Mouse (Mus musculus): Measurements from ENCODE around the gene 2010111I01Rik.
"Not testable (repeated sequence)": the region's sequence is repeated elsewhere in the genome, so short reads cannot be mapped to it uniquely, and the experiment has no call there.

2010111I01Rik gene

GRCm38 (mm10) chr13:63297003-63297402, 332.3 kb downstream of the 2010111I01Rik start:
- no peak for DNase-seq

DNA sequence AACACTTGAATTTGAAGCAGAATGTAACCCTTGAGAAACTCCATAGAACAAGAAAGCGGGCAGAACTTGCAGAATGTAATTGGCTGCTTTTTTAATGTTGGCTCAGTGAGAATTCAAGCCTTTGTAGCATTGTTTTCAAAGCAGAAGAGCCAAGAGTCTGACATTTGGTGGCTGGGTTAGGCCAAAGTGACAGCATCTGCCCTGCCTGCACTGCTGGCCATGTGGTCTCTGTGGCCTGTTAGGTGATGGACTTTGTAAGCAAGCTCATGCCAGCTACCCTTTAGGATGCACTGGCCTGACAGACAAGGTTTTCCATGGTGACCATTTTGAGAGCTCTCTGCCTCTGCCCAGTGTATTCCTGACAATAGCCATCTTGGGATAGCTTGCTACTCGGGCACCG, 333.2 kb downstream of the 2010111I01Rik start:
- DNase-seq, result no peak

GRCm38 (mm10) chr13:63298931-63299330, 334.2 kb downstream of the 2010111I01Rik start:
- DNase-seq, result no peak

DNA sequence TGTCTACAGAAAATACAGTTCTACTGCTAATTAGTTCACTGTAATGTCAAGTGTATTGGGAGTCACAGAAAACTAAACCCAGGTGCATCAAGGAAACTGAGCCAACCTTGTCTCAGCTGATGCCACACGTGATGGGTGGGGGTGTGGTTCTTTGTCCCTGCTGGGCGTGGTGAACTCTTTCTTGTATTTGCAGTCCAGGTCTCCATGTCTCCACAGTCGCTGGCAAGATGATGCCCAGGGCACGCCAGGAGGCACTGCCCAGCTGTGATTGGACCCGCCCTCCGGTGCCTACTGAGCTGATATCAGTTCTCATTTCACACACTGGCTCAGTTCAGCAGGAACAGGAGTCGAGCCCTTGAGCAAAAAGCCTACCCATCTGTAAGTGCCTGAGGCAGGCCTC, 336.2 kb downstream of the 2010111I01Rik start:
- no peak for DNase-seq

DNA sequence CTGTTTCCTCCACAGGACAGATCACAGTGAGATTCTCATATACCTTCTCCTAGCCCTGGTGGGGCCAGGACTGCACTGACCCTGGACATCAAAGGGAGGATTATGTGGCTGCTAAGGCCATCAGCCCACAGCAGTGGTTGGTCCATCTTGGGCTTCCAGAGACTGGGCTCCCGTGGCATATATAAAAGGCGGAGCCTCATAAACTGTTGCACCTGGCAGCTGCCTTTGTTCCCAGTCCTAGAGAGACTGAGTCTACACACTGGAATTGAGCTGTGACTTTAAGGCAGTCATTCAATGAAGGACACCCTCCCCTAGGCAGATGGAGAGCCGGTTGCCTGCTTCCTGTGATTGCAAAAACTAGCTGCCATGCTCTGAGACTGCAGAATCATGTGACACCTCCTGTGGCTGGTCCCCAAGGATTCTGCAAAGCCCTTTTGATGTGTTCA, 337.1 kb downstream of the 2010111I01Rik start:
- DNase-seq, result no peak

GRCm38 (mm10) chr13:63302381-63302780, 337.7 kb downstream of the 2010111I01Rik start:
- no peak for DNase-seq

GRCm38 (mm10) chr13:63304124-63304792, 339.6 kb downstream of the 2010111I01Rik start:
- DNase-seq, result peak; percentile 28

- DNase-seq, result no peak
Measured at GRCm38 (mm10) chr13:63304799-63305159, 340.1 kb downstream of the 2010111I01Rik start.

DNA sequence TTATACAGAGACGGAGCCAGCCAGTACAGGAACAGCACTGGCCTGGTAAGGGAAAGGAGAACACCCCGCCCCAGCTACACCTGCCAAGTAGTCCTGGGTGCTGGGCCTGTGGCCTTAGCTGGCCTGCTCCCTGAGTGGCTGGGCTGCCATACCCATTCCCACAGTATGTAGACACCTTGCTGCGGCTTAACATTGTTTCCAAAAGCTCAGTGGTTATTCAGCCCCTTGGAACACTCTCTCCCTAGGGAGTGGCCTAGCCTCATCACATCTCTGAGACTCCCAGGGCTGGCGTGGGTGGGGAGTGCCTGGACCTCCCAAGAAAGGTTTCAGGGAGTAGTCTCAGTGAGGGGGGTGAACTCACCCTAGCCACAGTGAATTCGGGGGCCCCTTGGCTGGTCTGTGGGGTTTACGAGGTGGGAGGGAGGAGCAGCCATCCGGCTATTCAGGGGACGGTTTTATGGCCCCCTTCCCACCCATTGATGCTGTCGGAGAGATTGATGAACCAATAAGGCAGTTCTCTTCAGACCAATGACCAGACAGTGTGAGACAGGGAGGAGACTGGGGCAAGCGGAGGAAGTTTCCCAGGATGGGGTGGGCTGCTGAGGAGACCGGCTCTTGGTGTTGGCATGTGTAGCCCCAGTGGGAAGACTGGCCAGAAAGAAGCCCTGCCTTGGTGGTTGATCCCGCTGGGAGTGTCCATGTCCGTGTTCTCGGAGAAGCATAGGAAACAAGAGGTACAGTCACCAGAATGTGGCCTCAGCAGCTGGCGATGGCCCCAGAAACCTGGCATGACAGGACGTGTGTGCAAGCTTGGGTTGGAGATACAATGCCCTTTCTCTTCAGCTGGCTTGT, 340.7 kb downstream of the 2010111I01Rik start:
- peak; percentile 43 for DNase-seq

DNA sequence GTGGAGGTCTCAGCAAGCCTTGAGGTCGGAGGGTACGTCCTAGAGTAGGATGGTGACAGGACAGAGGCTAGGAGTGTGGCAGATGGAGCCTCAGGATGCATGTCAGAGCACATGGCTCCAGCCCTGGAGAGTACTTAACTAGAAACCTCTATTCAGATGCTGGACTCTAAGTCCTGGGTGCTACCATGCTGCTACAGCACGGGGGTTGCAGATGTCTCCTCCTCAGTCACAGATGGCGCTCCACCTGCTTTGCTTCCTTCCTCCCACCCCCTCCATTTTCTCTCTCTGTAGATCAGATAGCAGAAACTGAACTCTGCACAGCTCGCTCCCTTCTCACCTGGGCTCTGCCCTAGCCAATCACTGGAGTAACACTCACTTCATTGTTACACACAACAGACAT, 342.1 kb downstream of the 2010111I01Rik start:
- DNase-seq, result no peak

- no peak for DNase-seq
Measured at GRCm38 (mm10) chr13:63309563-63309962, 344.9 kb downstream of the 2010111I01Rik start.

DNA sequence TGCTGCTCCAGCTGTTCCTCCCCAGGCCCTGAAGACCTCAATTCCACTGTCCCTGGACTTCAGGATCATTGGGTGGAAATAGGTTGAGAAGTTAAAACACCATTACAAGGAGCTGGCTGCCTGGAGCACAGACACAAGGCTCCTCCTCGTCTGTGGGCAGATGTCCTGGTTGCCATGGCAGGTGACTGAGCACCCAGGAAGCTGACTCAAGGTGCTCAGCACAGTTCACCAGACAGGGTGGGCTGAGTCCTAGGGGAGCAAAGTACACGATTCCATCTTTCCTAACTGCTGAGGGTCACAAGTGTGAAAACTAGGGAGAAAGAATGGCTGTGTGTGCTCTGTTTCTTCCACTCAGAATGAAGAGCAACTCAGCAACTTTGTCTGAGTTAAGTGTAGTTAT, 346.5 kb downstream of the 2010111I01Rik start:
- no peak for DNase-seq

DNA sequence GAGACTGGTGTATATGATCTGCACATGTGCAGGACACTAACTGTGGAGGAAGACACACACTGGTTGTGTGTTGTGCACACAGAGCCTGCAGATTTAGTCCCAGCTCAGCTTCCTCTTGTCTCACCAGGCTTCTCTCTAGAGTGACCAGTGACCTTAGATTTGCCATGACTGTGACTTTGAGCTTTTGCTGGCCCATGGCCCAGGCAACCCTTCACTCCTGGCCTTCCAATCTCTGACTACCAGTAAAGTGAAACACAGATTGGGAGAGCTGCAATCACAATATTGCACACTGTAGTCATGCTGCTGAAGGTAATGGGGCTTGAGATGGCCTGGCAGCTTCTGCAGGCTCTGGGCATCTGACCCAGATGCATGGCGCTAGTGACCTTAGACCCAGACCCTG, 348.6 kb downstream of the 2010111I01Rik start:
- DNase-seq, result no peak

- no peak for DNase-seq
Measured at GRCm38 (mm10) chr13:63313748-63314607, 349.3 kb downstream of the 2010111I01Rik start.

DNA sequence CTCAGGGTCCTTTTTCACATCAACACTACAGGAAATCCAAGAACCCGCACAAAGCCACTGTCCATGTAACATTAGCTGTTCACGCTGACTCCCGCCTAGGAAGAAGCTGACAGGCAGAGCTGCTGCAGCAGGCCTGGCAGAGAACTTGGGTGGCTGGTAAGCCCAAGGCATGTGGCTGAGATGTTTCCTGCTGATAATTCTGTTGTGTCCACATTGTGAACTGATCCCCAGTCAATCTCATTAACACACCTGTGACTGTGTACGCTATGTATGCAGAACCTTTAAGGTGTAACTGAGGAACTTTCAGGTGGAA, 349.9 kb downstream of the 2010111I01Rik start:
- DNase-seq, result no peak

DNA sequence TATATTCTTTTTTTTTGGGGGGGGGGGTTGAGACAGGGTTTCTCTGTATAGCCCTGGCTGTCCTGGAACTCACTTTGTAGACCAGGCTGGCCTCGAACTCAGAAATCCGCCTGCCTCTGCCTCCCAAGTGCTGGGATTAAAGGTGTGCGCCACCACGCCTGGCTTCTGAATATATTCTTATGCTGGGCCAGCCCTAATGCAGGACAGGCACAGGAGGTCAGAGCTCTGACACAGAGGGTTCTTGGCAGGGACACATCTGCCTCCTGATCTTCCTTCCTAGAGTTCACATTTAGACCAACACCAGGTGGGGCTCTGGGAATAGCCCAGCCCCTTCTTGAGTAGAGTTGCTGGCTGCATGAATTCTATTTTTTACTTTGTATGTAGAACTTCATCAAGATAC, 350.4 kb downstream of the 2010111I01Rik start:
- not testable (repeated sequence) for DNase-seq

- no peak for DNase-seq
Measured at GRCm38 (mm10) chr13:63315777-63316176, 351.1 kb downstream of the 2010111I01Rik start.

DNA sequence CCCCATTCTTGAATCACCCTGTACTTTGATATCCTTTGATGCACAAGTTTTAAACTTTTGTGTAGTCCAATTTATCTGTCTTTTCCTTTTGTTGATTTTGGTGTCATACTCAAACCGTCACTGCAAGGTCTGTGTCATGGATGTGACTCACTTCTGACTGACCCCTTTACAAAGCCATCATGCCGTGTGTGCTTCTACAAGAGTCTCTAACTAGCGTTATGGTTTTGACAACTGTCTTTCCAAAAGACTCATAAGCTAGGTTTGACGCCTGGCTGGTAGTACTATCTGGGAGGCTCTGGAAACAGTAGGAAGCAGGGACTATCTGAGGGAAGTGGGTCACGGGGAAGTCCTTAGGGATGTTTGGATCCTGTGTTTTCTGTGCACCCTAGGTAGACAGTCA, 351.7 kb downstream of the 2010111I01Rik start:
- no peak for DNase-seq

DNA sequence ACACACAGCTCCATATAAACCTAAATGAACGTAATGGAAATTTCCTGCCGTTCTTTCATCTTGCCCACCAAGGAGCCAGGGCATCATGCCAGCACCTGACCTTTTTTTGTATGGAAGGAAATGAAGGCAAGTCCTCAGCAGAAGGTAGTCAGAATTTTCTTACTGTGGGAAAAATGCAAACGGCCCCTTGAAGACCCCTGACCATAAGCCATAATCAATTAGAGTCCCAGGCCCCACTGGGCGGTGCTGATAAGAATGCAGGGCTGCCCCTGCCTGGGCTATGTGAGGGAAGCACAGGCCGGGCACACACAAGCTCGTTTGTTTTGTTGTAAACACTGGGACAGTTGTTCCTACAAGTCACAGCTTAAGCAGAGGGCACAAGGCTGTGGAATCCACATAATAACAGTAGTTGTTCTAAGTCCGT, 353.0 kb downstream of the 2010111I01Rik start:
- DNase-seq, result no peak

DNA sequence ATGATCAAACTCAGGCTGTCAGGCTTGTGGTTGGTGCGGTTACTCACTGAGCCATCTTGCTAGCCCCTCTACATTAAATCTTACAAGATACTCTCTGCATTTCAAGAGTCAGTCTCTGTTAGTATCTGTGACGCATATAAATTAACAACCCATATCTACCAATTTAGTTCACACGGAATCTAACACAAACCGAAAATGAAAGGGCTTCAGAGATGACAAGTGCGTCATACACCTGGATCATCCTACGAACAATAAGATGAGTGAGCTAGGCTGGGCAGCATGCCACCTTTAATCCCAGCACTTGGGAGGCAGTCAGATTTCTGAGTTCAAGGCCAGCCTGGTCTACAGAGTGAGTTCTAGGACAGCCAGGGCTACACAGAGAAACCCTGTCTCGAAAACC, 355.1 kb downstream of the 2010111I01Rik start:
- no peak for DNase-seq

GRCm38 (mm10) chr13:63321689-63322088, 357.0 kb downstream of the 2010111I01Rik start:
- no peak for DNase-seq

- no peak for DNase-seq
Measured at GRCm38 (mm10) chr13:63322756-63323155, 358.1 kb downstream of the 2010111I01Rik start.

DNA sequence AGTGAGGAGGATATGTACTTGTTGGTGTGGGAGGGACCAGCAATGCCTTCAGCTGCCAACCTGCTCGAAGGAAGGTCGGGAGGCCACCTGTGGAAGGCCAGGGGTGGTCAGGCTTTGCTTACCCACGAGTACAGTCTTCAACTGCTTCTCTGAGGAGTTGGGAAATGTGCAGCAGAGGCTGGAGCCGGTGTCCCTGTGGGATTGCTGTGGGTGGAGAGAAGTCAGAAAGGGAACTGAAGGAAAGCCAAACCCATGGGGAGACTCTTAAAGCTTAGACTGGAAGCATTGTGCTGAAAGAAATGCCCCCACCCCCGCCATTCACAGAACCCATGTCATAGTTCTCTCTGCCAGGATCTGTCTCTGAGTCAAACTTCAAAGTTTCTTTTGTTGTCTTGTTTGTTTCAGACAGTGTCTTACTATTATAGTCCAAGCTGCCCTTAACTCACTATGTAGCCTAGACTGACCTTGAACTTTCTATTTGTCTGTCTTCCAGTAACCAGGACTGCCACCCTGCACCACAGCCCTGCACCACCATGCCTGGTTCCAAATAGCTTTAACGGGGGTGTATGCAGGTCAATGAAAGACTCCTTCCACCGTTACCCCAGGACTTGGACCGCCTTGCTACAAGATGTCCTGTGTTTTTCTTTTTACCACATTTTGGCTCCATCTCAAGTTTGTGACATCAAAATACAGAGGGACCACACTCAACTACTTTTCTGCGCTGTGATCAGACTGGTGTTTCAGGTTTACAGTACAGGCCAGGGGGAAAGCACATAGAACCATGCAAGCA, 358.8 kb downstream of the 2010111I01Rik start:
- no peak for DNase-seq

Measured in lung, postnatal 14 days (tissue).